Mouse (Mus musculus) heart, embryonic 12.5 days (tissue): ENCODE results near the gene Cog8. TPM values are rescaled to one million over a fixed set of nuclear protein-coding genes. Genes with fewer than 3 reads are reported as not detected.
"Not testable (repeated sequence)": the region's sequence is repeated elsewhere in the genome, so short reads cannot be mapped to it uniquely, and the experiment has no call there.

ENCODE experiments used
- ATAC-seq: fragments of 200-750 bp; cut with Nextera tagmentation; 2 replicates; pipeline ENCODE4 v1.8.0; 2017; ENCODE audit warnings: moderate TSS enrichment, moderate library complexity; ENCODE audit not compliant: insufficient number of reproducible peaks, low FRiP score
- H3K27ac ChIP-seq: fragments of 300-500 bp; sonication (generic); 2 replicates; pipeline ENCODE4 v1.5.1; 2016; ENCODE audit warnings: mild to moderate bottlenecking, moderate library complexity; ENCODE audit not compliant: poor library complexity, severe bottlenecking
- H3K27me3 ChIP-seq: fragments of 300-500 bp; sonication (generic); replicated peaks from 2 replicates; pipeline ENCODE4 v1.6.1; 2016; ENCODE audit warnings: mild to moderate bottlenecking, moderate library complexity
- H3K36me3 ChIP-seq: fragments of 300-500 bp; sonication (generic); 2 replicates; pipeline ENCODE4 v1.6.1; 2016; ENCODE audit warnings: mild to moderate bottlenecking, moderate library complexity
- H3K4me1 ChIP-seq: fragments of 300-500 bp; sonication (generic); replicated peaks from 2 replicates; pipeline ENCODE4 v1.6.1; 2016; ENCODE audit warnings: mild to moderate bottlenecking
- H3K4me2 ChIP-seq: fragments of 300-500 bp; sonication (generic); 2 replicates; pipeline ENCODE4 v1.6.1; 2016; ENCODE audit warnings: mild to moderate bottlenecking, moderate library complexity
- H3K4me3 ChIP-seq: fragments of 300-500 bp; sonication (generic); 2 replicates; pipeline ENCODE4 v1.5.1; 2016; ENCODE audit warnings: mild to moderate bottlenecking
- H3K9ac ChIP-seq: fragments of 300-500 bp; sonication (generic); 2 replicates; pipeline ENCODE4 v1.6.1; 2016; ENCODE audit warnings: mild to moderate bottlenecking, moderate library complexity
- H3K9me3 ChIP-seq: fragments of 300-500 bp; sonication (generic); replicated peaks from 2 replicates; pipeline ENCODE4 v1.6.1; 2016; ENCODE audit warnings: mild to moderate bottlenecking, moderate library complexity
- WGBS: fragments of 180-500 bp; shearing (Covaris S2); methylation state at CpG from one replicate; pipeline ENCODE4 v1.1.7; 2016; 5-methylcytosine and 5-hydroxymethylcytosine counted together
- polyA plus RNA-seq: library from polyadenylated mRNA; unstranded; fragments of >200 nt; fragmentation: Nextera tagmentation; extraction: Ambion mirVana; gene quantifications from 2 replicates; pipeline ENCODE4 v1.2.1, GENCODE M21; 2016

The Cog8 gene
- polyA plus RNA-seq, 1 experiment from 2014 or later: 31.4 TPM

GRCm38 (mm10) chr8:107040632-107041031 lies 15.9 kb downstream of the Cog8 start:
- Histone ChIP-seq H3K27me3 (no peaks in the 10 kb centered on the region), H3K4me1 (no peaks in the 10 kb centered on the region), H3K27ac (no peak overlapping the region), H3K4me3 (no peak overlapping the region), H3K36me3 (peaks cover 77% of the 10 kb centered on the region), H3K9ac (no peak overlapping the region), H3K9me3 (no peaks in the 10 kb centered on the region), H3K4me2 (no peak overlapping the region)
- no peak for ATAC-seq
- 83% methylated on average over 7 of the region's 7 CpGs for WGBS

DNA sequence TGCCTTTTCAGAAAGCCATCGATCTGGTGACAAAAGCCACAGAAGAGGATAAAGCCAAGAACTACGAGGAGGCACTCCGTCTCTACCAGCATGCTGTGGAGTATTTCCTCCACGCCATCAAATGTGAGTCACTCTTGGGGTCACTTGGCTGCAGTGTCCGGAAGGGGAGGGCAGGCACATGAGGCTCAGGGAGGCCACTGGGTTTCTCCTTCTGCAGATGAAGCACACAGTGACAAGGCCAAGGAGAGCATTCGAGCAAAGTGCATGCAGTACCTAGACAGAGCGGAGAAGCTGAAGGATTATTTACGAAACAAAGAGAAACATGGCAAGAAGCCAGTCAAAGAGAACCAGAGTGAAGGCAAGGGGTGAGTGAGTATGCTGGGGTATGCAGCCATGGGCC lies 19.9 kb downstream of the Cog8 start:
- no peak overlapping the region for H3K4me3 ChIP-seq
- no peak for ATAC-seq
- no peak overlapping the region for H3K27ac ChIP-seq
- WGBS: 79% methylated on average over 8 of the region's 8 CpGs
- H3K36me3 ChIP-seq: peaks cover 37% of the 10 kb centered on the region
- H3K27me3 ChIP-seq: no peaks in the 10 kb centered on the region
- no peaks in the 10 kb centered on the region for H3K9me3 ChIP-seq
- no peak overlapping the region for H3K4me2 ChIP-seq
- peaks cover 18% of the 10 kb centered on the region for H3K4me1 ChIP-seq
- H3K9ac ChIP-seq: no peak overlapping the region

- no peak overlapping the region for H3K9ac ChIP-seq
- H3K9me3 ChIP-seq: no peaks in the 10 kb centered on the region
- peaks cover 27% of the 10 kb centered on the region for H3K36me3 ChIP-seq
- 90% methylated on average over 3 of the region's 3 CpGs for WGBS
- H3K27me3 ChIP-seq: no peaks in the 10 kb centered on the region
- H3K4me1 ChIP-seq: peaks cover 18% of the 10 kb centered on the region
- H3K4me3 ChIP-seq: no peak overlapping the region
- no peak for ATAC-seq
- no peak overlapping the region for H3K4me2 ChIP-seq
- H3K27ac ChIP-seq: no peak overlapping the region
These were observed 20.8 kb downstream of the Cog8 start for GRCm38 (mm10) chr8:107035641-107036040.

GRCm38 (mm10) chr8:107033609-107034008 lies 22.9 kb downstream of the Cog8 start:
- H3K27me3 ChIP-seq, H3K4me3 ChIP-seq, ATAC-seq, H3K9me3 ChIP-seq, H3K4me2 ChIP-seq, H3K9ac ChIP-seq, H3K27ac ChIP-seq, H3K36me3 ChIP-seq: not testable (repeated sequence)
- 98% methylated on average over 2 of the region's 2 CpGs for WGBS
- peaks cover 18% of the 10 kb centered on the region for H3K4me1 ChIP-seq

GRCm38 (mm10) chr8:107031577-107032090 lies 24.9 kb downstream of the Cog8 start:
- H3K4me3 ChIP-seq: peak overlapping the region; percentile 94
- H3K27me3 ChIP-seq: no peaks in the 10 kb centered on the region
- peak overlapping the region; percentile 60 for H3K27ac ChIP-seq
- peaks cover 18% of the 10 kb centered on the region for H3K4me1 ChIP-seq
- peak overlapping the region; percentile 85 for H3K4me2 ChIP-seq
- H3K9ac ChIP-seq: peak overlapping the region; percentile 96
- no peak; the same call in 1 of the 2 replicates for ATAC-seq
- WGBS: under 1% methylated on average over 40 of the region's 40 CpGs
- no peaks in the 10 kb centered on the region for H3K9me3 ChIP-seq
- peaks cover 4% of the 10 kb centered on the region for H3K36me3 ChIP-seq

- Histone ChIP-seq H3K27ac (peak within 1 kb of the TSS; percentile 60), H3K4me1 (peaks cover 18% of the 10 kb centered on the region), H3K27me3 (no peaks in the 10 kb centered on the region), H3K4me3 (peak within 1 kb of the TSS; percentile 94), H3K9me3 (no peaks in the 10 kb centered on the region), H3K9ac (peak within 1 kb of the TSS; percentile 96), H3K4me2 (peak within 1 kb of the TSS; percentile 85), H3K36me3 (no peaks in the 10 kb centered on the region; the same call in 1 of the 2 replicates)
- WGBS: 4% methylated on average over 66 of the region's 66 CpGs
- ATAC-seq: peak; percentile 96
These were observed 25.6 kb downstream of the Cog8 start, which contains the start of gene Vps4a for GRCm38 (mm10) chr8:107030650-107031576. Gene Vps4a (plus strand): TSS chr8:107031222.

DNA sequence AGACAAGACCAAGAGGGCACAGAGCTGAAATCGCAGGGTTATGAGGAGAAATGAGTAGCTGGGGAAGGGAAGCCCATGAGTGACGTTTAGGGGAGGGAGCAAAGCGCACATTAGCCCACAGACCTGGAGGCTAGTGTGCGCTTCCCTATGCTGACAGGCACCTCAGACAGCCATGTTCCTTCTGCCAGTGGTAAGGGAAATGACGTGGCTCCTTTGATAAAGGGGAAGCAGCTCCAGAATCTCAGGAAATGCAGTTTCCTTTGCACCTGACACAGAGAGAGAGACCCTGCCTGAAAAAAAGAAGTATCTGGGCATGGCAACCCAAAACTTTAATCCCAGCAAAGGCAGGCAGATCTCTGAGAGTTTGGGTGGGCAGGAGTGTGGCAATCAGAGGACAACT lies 26.4 kb downstream of the Cog8 start:
- Histone ChIP-seq H3K9ac (no peak overlapping the region), H3K4me1 (peaks cover 18% of the 10 kb centered on the region), H3K27ac (no peak overlapping the region), H3K4me2 (no peak overlapping the region), H3K27me3 (no peaks in the 10 kb centered on the region), H3K9me3 (no peaks in the 10 kb centered on the region), H3K4me3 (no peak overlapping the region), H3K36me3 (no peaks in the 10 kb centered on the region; the same call in 1 of the 2 replicates)
- WGBS: 62% methylated on average over 5 of the region's 5 CpGs
- ATAC-seq: no peak

- no peak overlapping the region for H3K4me2 ChIP-seq
- H3K9ac ChIP-seq: no peak overlapping the region
- no peak overlapping the region for H3K27ac ChIP-seq
- 72% methylated on average over 3 of the region's 3 CpGs for WGBS
- no peaks in the 10 kb centered on the region for H3K27me3 ChIP-seq
- no peaks in the 10 kb centered on the region; the same call in 1 of the 2 replicates for H3K36me3 ChIP-seq
- no peak overlapping the region for H3K4me3 ChIP-seq
- no peaks in the 10 kb centered on the region for H3K9me3 ChIP-seq
- no peak for ATAC-seq
- peaks cover 18% of the 10 kb centered on the region for H3K4me1 ChIP-seq
These were observed 27.2 kb downstream of the Cog8 start for GRCm38 (mm10) chr8:107029310-107029709.

- 86% methylated on average over 8 of the region's 8 CpGs for WGBS
- no peak overlapping the region for H3K27ac ChIP-seq
- ATAC-seq: no peak
These were observed 33.0 kb downstream of the Cog8 start for GRCm38 (mm10) chr8:107023479-107023878.

DNA sequence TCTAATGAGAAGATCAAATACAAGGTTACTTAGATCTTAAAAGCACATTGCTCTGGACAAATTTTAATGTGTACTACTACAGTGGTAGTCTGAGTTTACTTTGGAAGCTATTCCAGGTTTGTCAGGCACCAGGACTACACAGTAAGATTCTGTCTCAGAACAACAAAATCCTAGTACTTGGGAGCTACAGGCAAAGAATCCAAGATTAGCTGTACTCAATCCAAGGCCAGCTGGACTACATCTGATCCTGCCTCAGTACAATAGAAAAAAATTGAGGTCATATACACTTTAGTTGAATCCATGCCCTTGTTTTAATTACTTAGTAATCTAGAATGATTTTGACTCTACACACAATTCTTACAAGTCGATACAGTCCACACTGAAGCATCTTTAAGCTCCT lies 41.6 kb downstream of the Cog8 start:
- H3K9ac ChIP-seq: no peak overlapping the region
- ATAC-seq: no peak
- H3K4me2 ChIP-seq: no peak overlapping the region
- 89% methylated on average over 1 of the region's 1 CpGs for WGBS
- no peaks in the 10 kb centered on the region for H3K4me1 ChIP-seq
- H3K36me3 ChIP-seq: peaks cover 30% of the 10 kb centered on the region
- H3K9me3 ChIP-seq: no peaks in the 10 kb centered on the region
- no peak overlapping the region for H3K4me3 ChIP-seq
- no peak overlapping the region for H3K27ac ChIP-seq
- H3K27me3 ChIP-seq: no peaks in the 10 kb centered on the region

More at GRCm38 (mm10) chr8:107023479-107023878, 33.0 kb downstream of the Cog8 start:
- no peaks in the 10 kb centered on the region for H3K9me3 ChIP-seq
- no peaks in the 10 kb centered on the region for H3K27me3 ChIP-seq
- no peak overlapping the region for H3K4me2 ChIP-seq
- no peaks in the 10 kb centered on the region for H3K4me1 ChIP-seq
- H3K9ac ChIP-seq: no peak overlapping the region
- no peak overlapping the region for H3K4me3 ChIP-seq
- H3K36me3 ChIP-seq: no peaks in the 10 kb centered on the region

DNA sequence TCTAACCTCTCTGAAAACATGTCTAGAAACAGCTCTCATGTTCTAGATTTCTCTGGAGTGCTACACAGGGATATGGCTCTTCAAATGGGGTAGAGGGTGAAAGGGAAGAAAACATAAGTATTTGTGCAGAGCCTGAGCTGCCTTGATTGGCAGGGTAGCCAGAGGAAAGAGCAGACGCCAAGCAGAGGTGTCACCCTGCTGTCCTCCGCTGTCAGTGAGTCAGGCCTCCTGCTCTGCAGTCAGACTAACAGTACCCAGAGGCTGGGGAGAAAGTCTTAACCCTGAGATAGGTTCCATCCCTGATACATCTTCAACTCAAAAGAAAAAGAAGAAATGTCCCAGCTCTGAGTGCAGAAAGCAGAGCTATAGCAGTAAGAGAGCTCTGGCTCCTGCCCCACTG lies 43.8 kb downstream of the Cog8 start:
- H3K4me3 ChIP-seq: no peak overlapping the region
- H3K4me1 ChIP-seq: no peaks in the 10 kb centered on the region
- H3K27me3 ChIP-seq: no peaks in the 10 kb centered on the region
- H3K9me3 ChIP-seq: no peaks in the 10 kb centered on the region
- no peak overlapping the region for H3K9ac ChIP-seq
- 58% methylated on average over 2 of the region's 2 CpGs for WGBS
- H3K27ac ChIP-seq: no peak overlapping the region
- no peak overlapping the region for H3K4me2 ChIP-seq
- peaks cover 42% of the 10 kb centered on the region for H3K36me3 ChIP-seq
- ATAC-seq: no peak
